In genomic region chr12:102210801-102211200, GRCm38 (mm10) we compare ENCODE assay signal across 20 mouse cellular contexts.
DNase-seq lines count a peak whose midpoint lies in the region; TF ChIP-seq lines count a peak whose summit lies in the region.
"Had no signal": no experiment of that assay in that cellular context is flagged by ENCODE, and none has a peak within 500 bp of the region (broad histone marks: within the 10 kb centered on the region; RNA-seq: fewer than 3 reads in every experiment).

No protein-coding gene starts in this region.

- no peak for TF ChIP-seq POLR2A in kidney, adult 2 months (IDR thresholded peaks at IDR 0.05; ENCODE audit: low read depth, low read length)

- 74% methylated on average over 2 of the region's 2 CpGs for WGBS in kidney, adult 2 months

- TF ChIP-seq CTCF in kidney, adult 2 months (conservative IDR thresholded peaks at IDR 0.05; ENCODE audit: insufficient read depth, insufficient read length, low read depth, low read length) = no peak

- no peaks in the 10 kb centered on the region for H3K36me3 ChIP-seq in kidney, adult 2 months (ENCODE audit: control insufficient read depth, insufficient read depth, low read length)
- H3K36me3 ChIP-seq: embryonic facial prominence, embryonic 10.5 days; embryonic facial prominence, embryonic 12.5 days; forebrain, embryonic 15.5 days; G1E had no signal

- peak; percentile 25 for DNase-seq in cerebellum, adult 9-11 months
- DNase-seq in cerebellum, postnatal 36 days = no peak
- peak; percentile 65 for DNase-seq in retina, adult 2 months (ENCODE audit: low read depth, low spot score)
- DNase-seq in retina, embryonic 14.5 days (ENCODE audit: low spot score) = no peak
- no peak for DNase-seq in kidney, adult 2 months
- DNase-seq: adrenal gland, adult 8-10 months; adrenal gland, postnatal 14 days; adrenal gland, postnatal 36 days; B cell, adult 2 months; cerebellum, adult 11-12 months; cerebellum, adult 9-10 months; cerebellum, postnatal 14 days; forebrain, postnatal 0 days had no signal

- no peaks in the 10 kb centered on the region for H3K27me3 ChIP-seq in kidney, adult 2 months (replicated peaks; ENCODE audit: control insufficient read depth, insufficient read depth, low read length)
- H3K27me3 ChIP-seq: CH12.LX; embryonic facial prominence, embryonic 12.5 days; forebrain, embryonic 13.5 days; forebrain, embryonic 15.5 days; Patski had no signal

- H3K27ac ChIP-seq in kidney, adult 2 months (ENCODE audit: insufficient read depth, low read depth, low read length) = no peak overlapping the region
- H3K27ac ChIP-seq: embryonic facial prominence, embryonic 10.5 days; embryonic facial prominence, embryonic 12.5 days; forebrain, embryonic 13.5 days; forebrain, embryonic 15.5 days had no signal

- no peaks in the 10 kb centered on the region for H3K4me1 ChIP-seq in kidney, adult 2 months (ENCODE audit: control insufficient read depth, insufficient read depth, low read length)
- H3K4me1 ChIP-seq: embryonic facial prominence, embryonic 10.5 days; embryonic facial prominence, embryonic 12.5 days had no signal

- H3K4me3 ChIP-seq in kidney, adult 2 months (ENCODE audit: insufficient read depth, low read depth, low read length) = no peak overlapping the region
- H3K4me3 ChIP-seq: embryonic facial prominence, embryonic 10.5 days; embryonic facial prominence, embryonic 12.5 days; forebrain, embryonic 13.5 days; forebrain, embryonic 15.5 days had no signal

Comparison
In these comparisons a context has a peak if more than half of its experiments do, and no peak if none do; other contexts are left out.
1. DNase-seq: peak in cerebellum, adult 9-11 months (single experiment) and retina, adult 2 months (single experiment); none in cerebellum, postnatal 36 days (0 of 2), retina, embryonic 14.5 days (single experiment) and kidney, adult 2 months (single experiment).